Mouse (Mus musculus) bone marrow, adult 2 months (tissue): ENCODE measurements around the gene Tph1.

Source experiments
- CTCF ChIP-seq: fragments of 200-500 bp; IDR thresholded peaks from 2 replicates; pipeline ENCODE4 v1.5.1; 2011; ENCODE audit warnings: low read length, control low read depth; ENCODE audit not compliant: control insufficient read depth, insufficient read depth
- POLR2A ChIP-seq: fragments of 200-500 bp; IDR thresholded peaks from 2 replicates; pipeline ENCODE4 v1.6.1; 2011; ENCODE audit warnings: low read depth, mild to moderate bottlenecking, control low read depth, low read length, borderline replicate concordance; ENCODE audit not compliant: control insufficient read depth

DNA sequence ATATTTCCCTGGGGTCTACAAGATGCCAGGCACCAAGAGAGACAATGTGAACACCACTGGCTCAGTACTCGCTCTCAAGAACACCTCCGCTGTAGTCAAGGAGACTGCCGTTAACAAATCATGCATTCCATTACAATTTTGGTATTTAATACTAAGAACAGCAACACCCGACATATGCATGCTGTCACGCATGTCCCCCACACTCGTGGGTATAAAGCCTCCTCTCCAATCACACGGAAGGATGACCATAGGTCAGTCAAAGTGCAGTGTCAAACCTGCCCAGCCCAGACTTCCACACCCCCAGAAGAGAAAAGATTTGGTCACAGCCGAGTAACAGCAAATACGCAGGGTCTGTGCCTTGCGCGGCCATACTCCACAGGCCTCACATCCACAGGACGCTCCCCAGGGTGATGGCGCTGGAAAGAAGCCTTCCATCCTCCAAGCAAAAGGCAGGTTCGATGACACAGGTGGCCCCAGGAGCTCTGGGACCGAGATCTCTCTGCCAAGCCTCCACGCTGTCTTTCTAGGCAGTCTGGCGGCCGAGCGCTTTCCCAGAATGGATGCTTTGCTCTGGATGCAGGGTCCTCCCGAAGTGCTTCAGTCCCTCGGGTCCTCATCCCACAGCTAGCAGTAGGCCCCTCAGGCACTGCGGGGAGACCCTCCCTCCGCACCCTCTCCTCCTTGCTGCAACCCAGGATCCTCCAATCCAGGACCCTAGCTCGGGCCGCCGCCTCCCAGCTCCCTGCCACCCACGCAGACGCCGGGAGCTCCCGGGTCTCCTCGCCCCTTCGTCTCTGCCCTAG, 33.2 kb downstream of the Tph1 start:
- TF ChIP-seq CTCF (no peak), POLR2A (no peak)
